Mouse (Mus musculus): ENCODE measurements around the gene Rnaseh2a.

Rnaseh2a gene

GRCm38 (mm10) chr8:84969241-84970134 lies at the start of gene Rnaseh2a, which contains the start of the genes Gm49661 and Prdx2:
Gene Rnaseh2a (minus strand): TSS chr8:84969767.
Gene Gm49661 (minus strand): TSS chr8:84969433.
Gene Prdx2 (plus strand): TSS chr8:84969587.
- peak; percentile 63 to 75 for DNase-seq

- DNase-seq = no peak
Observed at GRCm38 (mm10) chr8:85017209-85017608, 47.6 kb upstream of the Rnaseh2a start.

- no peak for DNase-seq
Observed at GRCm38 (mm10) chr8:85016724-85017123, 47.2 kb upstream of the Rnaseh2a start.

- no peak for DNase-seq
Observed at GRCm38 (mm10) chr8:85014431-85014830, 44.9 kb upstream of the Rnaseh2a start, which contains the start of gene Best2. Gene Best2 (minus strand): TSS chr8:85014531.

- peak; percentile 63 to 80 for DNase-seq
Observed at GRCm38 (mm10) chr8:85013230-85013840, 43.8 kb upstream of the Rnaseh2a start.

GRCm38 (mm10) chr8:85011242-85011641 lies 41.7 kb upstream of the Rnaseh2a start:
- no peak for DNase-seq

GRCm38 (mm10) chr8:85007686-85008085 lies 38.1 kb upstream of the Rnaseh2a start:
- DNase-seq = peak in 1 of 2 experiments; percentile 54

GRCm38 (mm10) chr8:84997649-84998295 lies 28.2 kb upstream of the Rnaseh2a start:
- peak; percentile 75 to 90 for DNase-seq

- no peak for DNase-seq
Observed at GRCm38 (mm10) chr8:84996978-84997377, 27.4 kb upstream of the Rnaseh2a start.

- DNase-seq = no peak
Observed at GRCm38 (mm10) chr8:84995680-84996079, 26.1 kb upstream of the Rnaseh2a start.

- DNase-seq = no peak
Observed at GRCm38 (mm10) chr8:84994375-84994774, 24.8 kb upstream of the Rnaseh2a start.

GRCm38 (mm10) chr8:84990836-84991235 lies 21.3 kb upstream of the Rnaseh2a start:
- DNase-seq = peak; percentile 95 to 96

GRCm38 (mm10) chr8:84990349-84990748 lies 20.8 kb upstream of the Rnaseh2a start, which contains the start of gene Hook2:
Gene Hook2 (plus strand): TSS chr8:84990603.
- DNase-seq = peak; percentile 98 to 99

GRCm38 (mm10) chr8:84989810-84990209 lies 20.2 kb upstream of the Rnaseh2a start:
- DNase-seq = peak; percentile 92 to 95

- peak; percentile 92 to 93 for DNase-seq
Observed at GRCm38 (mm10) chr8:84989311-84989731, 19.8 kb upstream of the Rnaseh2a start.

GRCm38 (mm10) chr8:84987903-84988302 lies 18.3 kb upstream of the Rnaseh2a start:
- DNase-seq = no peak

- no peak for DNase-seq
Observed at GRCm38 (mm10) chr8:84987388-84987787, 17.8 kb upstream of the Rnaseh2a start.

- no peak for DNase-seq
Observed at GRCm38 (mm10) chr8:84986379-84986945, 16.9 kb upstream of the Rnaseh2a start.

- peak; percentile 89 to 91 for DNase-seq
Observed at GRCm38 (mm10) chr8:84985684-84986378, 16.3 kb upstream of the Rnaseh2a start.

- DNase-seq = peak in 1 of 2 experiments; percentile 33
Observed at GRCm38 (mm10) chr8:84985049-84985683, 15.6 kb upstream of the Rnaseh2a start.

GRCm38 (mm10) chr8:84984294-84985048 lies 14.9 kb upstream of the Rnaseh2a start:
- peak; percentile 61 to 69 for DNase-seq

All from kidney, adult 8-10 months (tissue).